Mouse (Mus musculus): ENCODE results near the gene Dgkh. TPM values are rescaled to one million over a fixed set of nuclear protein-coding genes. Genes with fewer than 3 reads are reported as not detected.
A peak's percentile ranks its signal among the peaks of the same experiment; 100 is the strongest.

Dgkh gene
- polyA plus RNA-seq, 1 experiment = 6.8 TPM

DNA sequence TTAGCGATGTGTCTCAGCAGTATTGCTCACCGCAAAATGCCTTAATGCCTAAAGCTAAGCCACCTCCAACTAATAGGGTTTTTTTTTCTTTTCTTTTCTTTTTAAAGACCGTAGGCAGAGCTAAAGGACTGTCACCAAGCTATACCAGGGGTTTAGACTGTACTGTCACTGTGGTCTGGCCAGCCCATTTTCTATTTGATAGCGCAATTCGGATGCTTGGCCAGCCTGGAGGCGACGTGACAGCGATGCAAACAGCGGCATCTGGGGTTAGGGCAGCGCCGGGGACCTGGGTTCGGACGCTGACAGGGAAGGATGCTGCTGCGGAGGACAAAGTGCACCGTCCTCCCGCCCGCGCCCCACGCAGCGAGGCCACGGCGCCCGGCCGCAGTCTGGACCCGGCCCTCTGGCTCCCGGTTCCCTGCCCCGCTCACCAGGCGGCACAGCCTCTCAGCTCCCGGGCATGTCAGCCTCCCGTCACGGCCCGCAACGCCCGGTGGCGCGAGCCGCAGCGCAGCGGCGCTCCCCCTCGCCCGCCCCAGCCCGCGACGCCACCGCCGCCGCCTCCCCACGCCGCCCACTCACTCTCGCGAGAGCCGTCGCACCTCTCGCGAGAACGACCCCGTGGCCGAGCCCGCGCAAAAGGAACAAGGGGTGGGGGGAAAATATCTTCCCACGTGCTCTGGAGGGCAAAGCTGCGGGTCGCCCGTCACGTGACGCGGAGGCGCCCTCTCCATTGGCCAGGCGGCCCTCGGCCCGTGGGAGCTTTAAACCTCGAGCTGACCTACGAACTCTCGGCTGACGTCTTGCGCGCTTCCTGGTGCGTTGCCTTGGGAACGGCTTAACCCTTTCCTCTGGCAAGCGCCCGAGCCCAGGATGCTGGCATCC lies 196.1 kb downstream of the Dgkh start, which contains the start of gene Akap11:
TSS of gene Akap11 (minus strand) at position 528 of the 885 bp plus-strand sequence.
- peak within 1 kb of the TSS; percentile 98 for H3K4me3 ChIP-seq (ENCODE audit: insufficient read depth, low read length)
- TF ChIP-seq CTCF (IDR thresholded peaks at IDR 0.05; ENCODE audit: low read depth, low read length) = no peak
- no peak for TF ChIP-seq POLR2A (IDR thresholded peaks at IDR 0.05; ENCODE audit: borderline replicate concordance, low read depth, low read length)
- H3K4me1 ChIP-seq (ENCODE audit: control insufficient read depth, insufficient read depth, low read length) = peaks cover 22% of the 10 kb centered on the region
- peak within 1 kb of the TSS; percentile 50 for H3K27ac ChIP-seq (ENCODE audit: insufficient read depth, low read depth, low read length)

DNA sequence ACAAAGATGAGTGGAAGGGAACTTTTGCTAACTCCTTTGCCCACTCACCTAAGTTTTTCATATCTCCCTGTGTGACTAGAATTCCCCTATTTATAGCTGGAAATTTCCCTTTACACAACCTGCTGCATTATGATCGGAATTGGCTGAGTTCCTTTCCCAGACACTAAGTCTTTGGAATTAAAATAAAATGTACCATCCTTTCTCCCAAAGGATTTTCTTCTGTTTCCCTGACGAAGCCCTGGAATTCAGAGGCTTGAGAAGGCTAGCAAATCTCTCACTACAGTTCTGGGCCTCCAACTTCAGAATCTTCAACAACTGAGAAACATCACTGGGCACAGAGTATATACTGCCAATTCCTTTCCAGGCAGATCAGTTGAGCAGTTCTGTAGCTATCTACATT lies 197.2 kb downstream of the Dgkh start:
- H3K4me3 ChIP-seq (ENCODE audit: insufficient read depth, low read length) = peak overlapping the region; percentile 26
- H3K4me1 ChIP-seq (ENCODE audit: control insufficient read depth, insufficient read depth, low read length) = peaks cover 23% of the 10 kb centered on the region
- no peak overlapping the region for H3K27ac ChIP-seq (ENCODE audit: insufficient read depth, low read depth, low read length)
- TF ChIP-seq CTCF (IDR thresholded peaks at IDR 0.05; ENCODE audit: low read depth, low read length) (no peak), POLR2A (IDR thresholded peaks at IDR 0.05; ENCODE audit: borderline replicate concordance, low read depth, low read length) (no peak)

DNA sequence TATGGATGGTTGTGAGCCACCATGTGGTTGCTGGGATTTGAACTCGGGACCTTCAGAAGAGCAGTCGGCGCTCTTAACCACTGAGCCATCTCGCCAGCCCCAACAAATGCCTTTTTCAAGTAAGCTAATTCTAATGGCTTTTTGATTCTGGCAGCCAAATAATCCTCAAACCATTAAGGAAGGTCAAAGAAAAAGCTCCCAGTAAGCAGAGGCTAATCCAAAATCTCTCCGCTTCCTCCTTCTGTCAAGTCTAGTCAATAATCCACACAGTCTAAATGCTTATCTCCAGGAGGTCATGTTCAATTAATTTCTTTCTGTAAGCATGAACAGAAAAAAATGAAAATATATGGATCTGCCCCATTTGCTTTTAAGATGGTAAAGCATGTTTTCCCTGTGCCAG lies 197.9 kb downstream of the Dgkh start:
- Histone ChIP-seq H3K27ac (ENCODE audit: insufficient read depth, low read depth, low read length) (no peak overlapping the region), H3K4me3 (ENCODE audit: insufficient read depth, low read length) (no peak overlapping the region), H3K4me1 (ENCODE audit: control insufficient read depth, insufficient read depth, low read length) (peaks cover 23% of the 10 kb centered on the region)
- no peak for TF ChIP-seq POLR2A (IDR thresholded peaks at IDR 0.05; ENCODE audit: borderline replicate concordance, low read depth, low read length)
- no peak for TF ChIP-seq CTCF (IDR thresholded peaks at IDR 0.05; ENCODE audit: low read depth, low read length)

DNA sequence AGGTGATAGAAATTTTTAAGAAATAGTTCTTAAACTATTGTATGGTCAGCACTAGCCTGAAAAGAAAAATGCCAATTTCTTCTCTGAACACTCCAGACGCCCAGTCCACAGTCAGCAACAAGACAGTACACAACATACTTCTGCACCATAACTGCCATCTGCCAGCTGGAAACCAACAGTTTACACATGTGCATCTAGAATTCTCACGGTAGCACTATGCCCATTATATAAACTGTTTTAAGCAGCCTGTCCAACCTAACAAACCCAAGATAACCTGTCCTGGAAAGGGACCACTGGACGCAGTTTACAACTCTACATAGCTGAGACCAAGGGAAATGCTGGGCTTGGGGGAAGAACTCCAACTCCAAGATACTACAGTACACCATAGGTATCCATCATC lies 198.9 kb downstream of the Dgkh start:
- H3K4me1 ChIP-seq (ENCODE audit: control insufficient read depth, insufficient read depth, low read length) = peaks cover 26% of the 10 kb centered on the region
- no peak overlapping the region for H3K4me3 ChIP-seq (ENCODE audit: insufficient read depth, low read length)
- H3K27ac ChIP-seq (ENCODE audit: insufficient read depth, low read depth, low read length) = no peak overlapping the region
- TF ChIP-seq POLR2A (IDR thresholded peaks at IDR 0.05; ENCODE audit: borderline replicate concordance, low read depth, low read length) (no peak), CTCF (IDR thresholded peaks at IDR 0.05; ENCODE audit: low read depth, low read length) (no peak)

DNA sequence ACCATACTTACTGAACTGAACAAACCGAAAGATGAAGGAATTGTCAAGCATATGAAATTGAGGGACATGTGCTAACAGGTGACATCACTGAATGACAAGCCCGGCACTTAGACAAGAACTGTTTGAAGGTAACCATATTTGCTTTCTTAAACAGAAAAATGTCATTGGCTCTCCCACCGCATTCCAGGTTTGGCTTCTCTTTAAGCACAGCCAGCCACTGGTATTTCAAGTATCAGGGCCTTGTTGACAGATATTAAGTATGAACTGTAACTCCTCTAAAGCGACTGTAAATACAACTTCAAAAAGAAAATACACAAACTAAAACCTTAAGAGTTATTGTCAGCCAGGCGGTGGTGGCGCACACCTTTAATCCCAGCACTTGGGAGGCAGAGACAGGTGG lies 200.2 kb downstream of the Dgkh start:
- no peak overlapping the region for H3K27ac ChIP-seq (ENCODE audit: insufficient read depth, low read depth, low read length)
- peaks cover 26% of the 10 kb centered on the region for H3K4me1 ChIP-seq (ENCODE audit: control insufficient read depth, insufficient read depth, low read length)

DNA sequence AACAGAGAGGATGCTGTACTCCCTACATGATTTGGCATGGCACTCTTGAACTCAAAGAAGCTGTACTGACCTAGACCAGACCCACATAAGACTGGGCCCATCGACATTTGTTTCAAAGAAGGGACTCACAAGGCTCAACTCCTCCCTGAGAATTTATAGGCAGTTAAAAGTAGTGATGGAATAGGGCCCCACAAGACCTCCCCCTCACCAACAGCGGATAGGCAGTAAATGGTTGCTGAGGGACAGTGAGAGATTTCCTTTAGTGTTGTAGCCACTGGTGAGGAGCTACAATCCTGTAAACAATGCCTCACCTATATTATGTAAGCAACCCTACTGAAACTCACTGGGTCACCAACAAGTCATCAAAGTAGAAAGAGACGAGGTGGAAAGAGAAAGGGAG lies 202.3 kb downstream of the Dgkh start:
- peaks cover 21% of the 10 kb centered on the region for H3K4me1 ChIP-seq (ENCODE audit: control insufficient read depth, insufficient read depth, low read length)
- H3K4me3 ChIP-seq (ENCODE audit: insufficient read depth, low read length) = no peak overlapping the region
- TF ChIP-seq POLR2A (IDR thresholded peaks at IDR 0.05; ENCODE audit: borderline replicate concordance, low read depth, low read length) = no peak
- no peak for TF ChIP-seq CTCF (IDR thresholded peaks at IDR 0.05; ENCODE audit: low read depth, low read length)
- H3K27ac ChIP-seq (ENCODE audit: insufficient read depth, low read depth, low read length) = no peak overlapping the region

More for the DNA sequence above, 200.2 kb downstream of the Dgkh start:
- no peak for TF ChIP-seq CTCF (IDR thresholded peaks at IDR 0.05; ENCODE audit: low read depth, low read length)
- TF ChIP-seq POLR2A (IDR thresholded peaks at IDR 0.05; ENCODE audit: borderline replicate concordance, low read depth, low read length) = no peak
- H3K4me3 ChIP-seq (ENCODE audit: insufficient read depth, low read length) = no peak overlapping the region

DNA sequence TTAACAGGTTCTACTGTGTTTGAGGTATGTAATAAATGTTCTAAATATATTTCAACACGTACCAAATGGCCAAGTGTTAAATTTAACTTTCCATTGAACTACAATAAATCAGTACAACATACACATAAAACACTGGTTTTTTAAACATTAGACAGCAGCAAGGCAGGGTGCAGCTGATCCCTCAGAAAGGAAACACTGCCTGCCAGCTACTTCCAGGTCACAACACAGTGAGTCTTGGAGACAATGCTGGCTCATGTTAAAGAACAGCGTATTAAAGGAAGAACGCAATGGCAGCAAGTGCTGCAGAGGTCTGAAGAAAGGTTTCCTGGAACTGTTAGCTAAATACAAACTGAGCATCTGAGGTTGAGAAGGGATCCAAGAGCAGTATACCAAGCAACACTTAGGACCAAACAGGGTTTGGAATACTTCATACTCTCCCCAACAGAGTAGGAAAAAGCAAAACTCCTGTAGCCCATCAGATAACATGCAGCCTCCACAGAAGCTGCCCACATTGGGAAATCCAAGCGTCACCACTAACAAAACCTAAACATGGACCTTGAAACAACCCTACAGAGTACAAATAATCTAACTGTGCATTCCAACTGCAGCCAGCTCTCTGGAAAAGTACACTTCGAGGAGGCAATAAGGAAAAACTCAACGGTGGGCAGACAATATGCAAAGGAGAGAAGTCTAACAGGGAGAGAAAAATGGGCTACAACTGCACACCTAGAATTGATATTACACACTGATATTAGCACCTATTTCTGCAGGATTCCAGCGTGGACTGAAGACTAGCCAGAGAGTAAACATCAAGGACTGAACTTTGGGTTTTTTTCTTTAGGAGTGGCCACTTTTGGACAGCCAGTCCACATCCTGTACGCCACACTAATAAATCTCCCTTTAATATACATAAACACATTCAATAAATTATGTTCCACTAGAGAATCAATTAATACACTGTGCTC lies 203.8 kb downstream of the Dgkh start:
- Histone ChIP-seq H3K27ac (ENCODE audit: insufficient read depth, low read depth, low read length) (no peak overlapping the region), H3K4me1 (ENCODE audit: control insufficient read depth, insufficient read depth, low read length) (peaks cover 19% of the 10 kb centered on the region), H3K4me3 (ENCODE audit: insufficient read depth, low read length) (no peak overlapping the region)
- TF ChIP-seq CTCF (IDR thresholded peaks at IDR 0.05; ENCODE audit: low read depth, low read length) (no peak), POLR2A (IDR thresholded peaks at IDR 0.05; ENCODE audit: borderline replicate concordance, low read depth, low read length) (no peak)

DNA sequence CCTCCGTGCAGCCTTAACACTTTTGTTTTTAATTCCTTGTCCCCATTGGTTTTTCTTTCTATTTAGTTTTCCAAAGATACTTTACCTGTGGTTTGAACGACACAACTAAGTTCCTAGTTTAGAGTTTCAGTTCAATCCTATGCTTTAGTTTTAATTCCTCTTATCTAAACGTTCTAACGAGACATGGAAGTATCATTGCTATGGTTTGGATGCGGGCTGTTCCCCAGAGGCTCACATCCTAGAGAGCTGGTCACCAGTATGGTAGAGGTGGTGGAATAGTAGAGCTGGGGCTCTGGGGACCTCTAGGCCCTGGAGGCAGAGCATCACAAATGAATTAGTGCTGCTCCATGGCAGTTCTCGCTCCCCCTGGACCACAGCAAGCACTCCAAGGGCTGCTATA lies 205.7 kb downstream of the Dgkh start:
- H3K27ac ChIP-seq (ENCODE audit: insufficient read depth, low read depth, low read length) = no peak overlapping the region
- peaks cover 16% of the 10 kb centered on the region for H3K4me1 ChIP-seq (ENCODE audit: control insufficient read depth, insufficient read depth, low read length)

DNA sequence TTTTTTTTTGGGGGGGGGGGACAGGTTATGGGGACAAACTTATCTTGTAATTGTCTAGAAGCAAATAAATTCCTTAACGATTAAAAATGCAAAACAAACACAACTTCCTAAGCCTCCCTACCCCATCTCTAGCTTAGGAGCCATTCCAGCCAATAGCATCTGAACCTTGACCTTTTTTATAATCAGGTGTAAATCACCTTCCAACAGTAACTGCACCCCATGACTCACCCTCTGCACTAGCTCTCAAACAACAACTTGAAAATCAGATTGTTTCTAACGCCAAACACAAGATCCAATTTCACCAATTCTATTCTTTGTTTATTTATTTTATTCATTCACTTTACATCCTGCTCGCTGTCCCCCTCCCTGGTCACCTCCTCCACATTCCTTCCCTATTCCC lies 206.1 kb downstream of the Dgkh start:
- TF ChIP-seq CTCF (IDR thresholded peaks at IDR 0.05; ENCODE audit: low read depth, low read length) (no peak), POLR2A (IDR thresholded peaks at IDR 0.05; ENCODE audit: borderline replicate concordance, low read depth, low read length) (no peak)
- Histone ChIP-seq H3K27ac (ENCODE audit: insufficient read depth, low read depth, low read length) (no peak overlapping the region), H3K4me1 (ENCODE audit: control insufficient read depth, insufficient read depth, low read length) (peaks cover 13% of the 10 kb centered on the region), H3K4me3 (ENCODE audit: insufficient read depth, low read length) (no peak overlapping the region)

More for the DNA sequence above, 205.7 kb downstream of the Dgkh start:
- H3K4me3 ChIP-seq (ENCODE audit: insufficient read depth, low read length) = no peak overlapping the region
- TF ChIP-seq CTCF (IDR thresholded peaks at IDR 0.05; ENCODE audit: low read depth, low read length) (no peak), POLR2A (IDR thresholded peaks at IDR 0.05; ENCODE audit: borderline replicate concordance, low read depth, low read length) (no peak)
